Mouse (Mus musculus) lung, postnatal 0 days (tissue): ENCODE results near the gene Ankrd28. TPM values are rescaled to one million over a fixed set of nuclear protein-coding genes. Genes with fewer than 3 reads are reported as not detected.

Source experiments
- ATAC-seq: fragments of 200-750 bp; cut with Nextera tagmentation; 2 replicates; pipeline ENCODE4 v1.8.0; 2017; ENCODE audit warnings: moderate library complexity
- DNase-seq: peaks from one replicate; pipeline ENCODE4 v3.0.0-alpha.2; 2016; ENCODE audit warnings: low spot score
- H3K27ac ChIP-seq: fragments of 300-500 bp; sonication (generic); 2 replicates; pipeline ENCODE4 v1.5.1; 2014; ENCODE audit warnings: antibody characterized with exemption, mild to moderate bottlenecking, low read length, mixed read lengths
- H3K27me3 ChIP-seq: fragments of 300-500 bp; sonication (generic); replicated peaks from 2 replicates; pipeline ENCODE4 v1.6.1; 2014; ENCODE audit warnings: low read length, mixed read lengths; ENCODE audit not compliant: insufficient read depth
- H3K36me3 ChIP-seq: fragments of 300-500 bp; sonication (generic); 2 replicates; pipeline ENCODE4 v1.6.1; 2014; ENCODE audit warnings: low read length, mixed read lengths; ENCODE audit not compliant: insufficient read depth
- H3K4me1 ChIP-seq: fragments of 300-500 bp; sonication (generic); 2 replicates; pipeline ENCODE4 v1.6.1; 2014; ENCODE audit warnings: antibody characterized with exemption, low read depth, low read length, mixed read lengths; ENCODE audit not compliant: insufficient read depth
- H3K4me2 ChIP-seq: fragments of 300-500 bp; sonication (generic); replicated peaks from 2 replicates; pipeline ENCODE4 v1.6.1; 2014; ENCODE audit warnings: low read depth, mild to moderate bottlenecking, low read length, moderate library complexity, mixed read lengths
- H3K4me3 ChIP-seq: fragments of 300-500 bp; sonication (generic); 2 replicates; pipeline ENCODE4 v1.5.1; 2014; ENCODE audit warnings: low read depth, low read length
- H3K9ac ChIP-seq: fragments of 300-500 bp; sonication (generic); replicated peaks from 2 replicates; pipeline ENCODE4 v1.6.1; 2014; ENCODE audit warnings: low read depth, mild to moderate bottlenecking
- H3K9me3 ChIP-seq: fragments of 300-500 bp; sonication (generic); 2 replicates; pipeline ENCODE4 v1.6.1; 2016; ENCODE audit warnings: low read length, mixed read lengths
- CTCF ChIP-seq: IDR thresholded peaks from 2 replicates; pipeline ENCODE4 v1.5.1; 2016; ENCODE audit warnings: antibody characterized with exemption, mild to moderate bottlenecking
- EP300 ChIP-seq: IDR thresholded peaks from 2 replicates; pipeline ENCODE4 v1.6.1; 2016; ENCODE audit warnings: antibody characterized with exemption, mild to moderate bottlenecking, control low read depth
- WGBS: fragments of 180-500 bp; shearing (Covaris S2); extraction: QIAGEN DNeasy Blood & Tissue Kit; methylation state at CpG from one replicate; pipeline ENCODE4 v1.1.7; 2014; 5-methylcytosine and 5-hydroxymethylcytosine counted together
- polyA plus RNA-seq: library from polyadenylated mRNA; unstranded; fragments of >200 nt; fragmentation: Nextera tagmentation; extraction: Ambion mirVana; gene quantifications from 2 replicates; pipeline ENCODE4 v1.2.1, GENCODE M21; 2015

Gene Ankrd28
- polyA plus RNA-seq, 1 experiment from 2014 or later, result 3.8 TPM

DNA sequence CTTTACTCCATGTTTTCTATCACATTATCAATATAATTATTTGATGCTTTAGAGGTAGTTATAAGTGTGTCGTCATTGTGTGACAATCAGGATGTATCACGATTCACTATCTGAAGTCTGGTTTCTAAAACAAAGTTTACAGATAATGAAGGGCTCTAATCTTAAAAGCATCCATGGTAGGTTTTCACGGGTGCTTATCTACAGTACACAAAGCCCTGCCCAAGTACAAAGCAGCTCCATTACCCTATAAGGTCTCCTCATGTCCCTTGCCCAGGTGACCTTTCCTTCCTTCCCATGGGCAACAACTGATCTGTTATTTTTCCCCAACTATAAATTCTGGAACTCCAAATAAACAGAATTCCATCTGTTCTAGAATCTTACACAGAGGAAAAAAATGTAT is 87.9 kb downstream of the Ankrd28 start:
- Histone ChIP-seq H3K36me3 (no peaks in the 10 kb centered on the region; the same call in 1 of the 2 replicates), H3K4me3 (no peak overlapping the region), H3K4me1 (no peaks in the 10 kb centered on the region), H3K27ac (no peak overlapping the region), H3K27me3 (no peaks in the 10 kb centered on the region), H3K9ac (no peak overlapping the region), H3K9me3 (no peaks in the 10 kb centered on the region), H3K4me2 (no peak overlapping the region)
- DNase-seq (no peak), ATAC-seq (no peak)
- TF ChIP-seq EP300, result no peak
- 38% methylated on average over 3 of the region's 3 CpGs for whole genome bisulfite sequencing

DNA sequence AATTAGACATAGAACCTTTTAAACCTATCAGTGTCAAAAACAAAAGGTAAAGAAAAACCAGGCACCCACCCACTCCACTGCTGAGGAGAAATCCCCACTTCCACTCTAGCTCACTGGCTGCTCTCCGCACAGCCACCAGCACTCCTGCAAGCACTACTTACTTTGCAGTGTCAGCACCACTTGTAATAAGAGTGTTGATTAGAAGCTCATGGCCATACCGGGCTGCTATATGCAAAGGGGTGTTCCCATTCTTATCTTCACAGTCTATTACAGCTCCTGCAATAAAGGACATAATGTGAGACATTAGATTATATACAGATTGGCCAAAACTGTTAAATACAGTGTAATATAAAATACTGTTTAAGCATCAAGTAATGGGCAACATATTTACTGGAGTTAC is 95.6 kb downstream of the Ankrd28 start:
- no peaks in the 10 kb centered on the region for H3K4me1 ChIP-seq
- H3K9ac ChIP-seq, result no peak overlapping the region
- no peak overlapping the region for H3K4me3 ChIP-seq
- no peaks in the 10 kb centered on the region for H3K9me3 ChIP-seq
- no peaks in the 10 kb centered on the region for H3K27me3 ChIP-seq
- no peaks in the 10 kb centered on the region for H3K36me3 ChIP-seq
- no peak for DNase-seq
- ATAC-seq, result 0 out of 2 replicates have a peak, but pooled peaks have one; percentile 48
- no peak overlapping the region for H3K27ac ChIP-seq
- H3K4me2 ChIP-seq, result no peak overlapping the region
- 54% methylated on average over 2 of the region's 2 CpGs for WGBS
- TF ChIP-seq CTCF, result no peak
- TF ChIP-seq EP300, result no peak

DNA sequence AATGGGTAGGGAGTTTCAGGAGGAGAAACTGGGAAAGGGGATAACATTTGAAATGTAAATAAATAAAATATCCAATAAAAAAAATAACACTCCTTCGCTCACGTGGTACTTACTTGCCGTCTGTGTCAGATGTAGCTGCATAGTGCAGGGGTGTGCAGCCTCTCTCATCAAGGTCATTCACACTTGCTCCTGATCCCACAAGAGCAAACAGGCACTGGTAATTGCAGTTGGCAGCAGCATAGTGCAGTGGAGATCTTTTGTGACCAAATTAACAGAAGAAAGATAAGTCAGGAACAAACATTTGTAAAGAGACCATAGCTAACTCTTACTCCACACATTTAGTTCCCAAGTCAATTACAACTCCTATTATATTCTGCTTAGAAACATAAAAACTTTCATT is 102.9 kb downstream of the Ankrd28 start:
- Histone ChIP-seq H3K4me3 (no peak overlapping the region), H3K36me3 (peaks cover 6% of the 10 kb centered on the region; the same call in 1 of the 2 replicates), H3K4me2 (no peak overlapping the region), H3K4me1 (no peaks in the 10 kb centered on the region), H3K27ac (no peak overlapping the region), H3K27me3 (no peaks in the 10 kb centered on the region), H3K9ac (no peak overlapping the region), H3K9me3 (no peaks in the 10 kb centered on the region)
- TF ChIP-seq CTCF (no peak), EP300 (no peak)
- DNase-seq, result no peak
- no peak for ATAC-seq
- WGBS, result 77% methylated on average over 3 of the region's 3 CpGs

DNA sequence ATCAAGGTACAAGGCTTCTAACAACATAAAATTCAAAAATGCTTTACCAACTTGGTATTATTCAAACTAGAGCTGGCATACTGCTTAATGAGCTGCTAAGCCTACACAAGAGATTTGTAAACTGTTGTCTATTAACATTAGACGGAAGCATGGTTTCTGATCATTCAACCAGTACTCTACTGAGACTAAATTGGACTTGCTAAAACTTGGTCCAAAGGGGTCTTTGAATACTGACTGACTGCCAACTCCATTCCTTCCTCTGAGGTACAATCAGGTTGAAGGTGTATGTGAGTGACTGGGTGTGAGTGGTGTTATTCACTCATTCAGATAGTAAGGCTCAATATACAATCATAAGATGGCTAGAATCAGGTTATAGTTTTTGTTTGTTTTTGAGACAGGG is 107.7 kb downstream of the Ankrd28 start:
- no peaks in the 10 kb centered on the region for H3K9me3 ChIP-seq
- no peak for ATAC-seq
- H3K9ac ChIP-seq, result no peak overlapping the region
- H3K4me3 ChIP-seq, result no peak overlapping the region
- no peak overlapping the region for H3K4me2 ChIP-seq
- WGBS, result 78% methylated on average over 1 of the region's 1 CpGs
- no peak overlapping the region for H3K27ac ChIP-seq
- no peaks in the 10 kb centered on the region for H3K4me1 ChIP-seq
- no peak for TF ChIP-seq EP300
- no peak for TF ChIP-seq CTCF
- no peaks in the 10 kb centered on the region for H3K27me3 ChIP-seq
- DNase-seq, result no peak
- H3K36me3 ChIP-seq, result peaks cover 12% of the 10 kb centered on the region; the same call in 1 of the 2 replicates

DNA sequence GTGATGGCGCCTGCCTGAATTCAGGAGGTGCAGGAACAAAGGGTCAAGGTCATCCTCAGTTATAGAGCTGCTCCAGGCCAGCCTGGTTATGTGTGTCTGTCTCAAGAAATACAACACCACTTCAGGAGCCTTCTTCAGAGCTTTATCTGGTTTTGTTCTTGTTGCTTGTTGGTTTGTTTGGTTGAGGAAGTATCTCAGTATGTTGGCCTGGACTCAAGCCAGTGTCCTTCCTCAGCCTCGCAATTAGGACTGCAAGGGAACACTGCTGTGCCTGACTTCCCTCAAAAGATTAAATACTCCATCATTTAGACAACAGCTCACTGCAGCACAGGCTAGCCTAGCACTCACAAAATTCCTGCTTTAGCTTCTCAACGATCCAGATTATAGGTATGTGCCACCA is 109.2 kb downstream of the Ankrd28 start:
- ATAC-seq, result no peak
- DNase-seq, result no peak
- Histone ChIP-seq H3K27me3 (no peaks in the 10 kb centered on the region), H3K4me1 (no peaks in the 10 kb centered on the region), H3K4me2 (no peak overlapping the region), H3K9ac (no peak overlapping the region), H3K36me3 (0 out of 2 replicates have a peak, but pooled peaks cover 11% of the 10 kb centered on the region), H3K4me3 (no peak overlapping the region), H3K9me3 (no peaks in the 10 kb centered on the region), H3K27ac (no peak overlapping the region)
- TF ChIP-seq EP300 (no peak), CTCF (no peak)
- WGBS, result 66% methylated on average over 3 of the region's 3 CpGs

DNA sequence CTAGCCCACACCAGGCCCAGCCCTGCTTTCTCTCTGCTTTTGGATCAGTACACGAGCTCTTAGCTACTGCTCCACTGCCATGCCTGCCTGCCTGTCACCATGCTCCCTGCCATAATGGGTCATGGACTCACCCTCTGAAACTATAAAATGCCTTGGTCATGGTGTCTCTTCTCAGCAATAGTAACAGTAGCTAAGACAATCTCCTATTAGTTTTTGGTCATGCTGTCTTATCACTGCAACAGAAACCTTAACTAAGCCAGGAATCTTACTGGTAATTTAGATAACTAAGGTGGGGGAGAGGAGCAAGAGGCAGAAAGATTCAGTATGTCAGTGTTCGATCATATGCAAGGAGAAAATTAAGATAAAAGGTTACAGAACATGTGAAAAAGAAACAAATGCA is 112.1 kb downstream of the Ankrd28 start:
- Histone ChIP-seq H3K27ac (no peak overlapping the region), H3K9me3 (no peaks in the 10 kb centered on the region), H3K4me1 (no peaks in the 10 kb centered on the region), H3K36me3 (0 out of 2 replicates have a peak, but pooled peaks cover 17% of the 10 kb centered on the region), H3K9ac (no peak overlapping the region), H3K4me3 (no peak overlapping the region), H3K4me2 (no peak overlapping the region), H3K27me3 (no peaks in the 10 kb centered on the region)
- 93% methylated on average over 2 of the region's 2 CpGs for WGBS
- TF ChIP-seq EP300 (no peak), CTCF (no peak)
- DNase-seq (no peak), ATAC-seq (no peak)

DNA sequence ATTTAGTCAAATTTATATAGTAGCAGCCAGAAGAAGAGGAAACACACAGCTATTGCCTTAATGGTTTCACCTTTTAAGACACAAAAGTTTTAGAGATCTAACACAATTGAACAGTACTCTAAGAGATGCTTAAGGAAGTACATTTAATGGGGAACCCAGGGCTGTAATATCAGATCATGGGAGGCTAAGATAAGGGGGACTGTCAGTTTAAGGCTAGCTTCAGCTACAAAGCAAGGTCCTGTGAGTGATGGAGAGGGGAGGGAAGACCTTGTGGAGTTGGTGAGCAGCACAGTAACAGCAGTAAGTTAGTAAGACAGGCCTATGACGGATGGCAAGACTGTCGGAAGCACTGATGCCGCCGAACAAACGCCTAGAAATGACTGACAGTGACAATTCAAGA is 113.1 kb downstream of the Ankrd28 start:
- ATAC-seq (no peak), DNase-seq (no peak)
- no peak overlapping the region for H3K4me2 ChIP-seq
- H3K36me3 ChIP-seq, result 0 out of 2 replicates have a peak, but pooled peaks cover 17% of the 10 kb centered on the region
- H3K27me3 ChIP-seq, result no peaks in the 10 kb centered on the region
- H3K4me3 ChIP-seq, result no peak overlapping the region
- no peaks in the 10 kb centered on the region for H3K4me1 ChIP-seq
- no peaks in the 10 kb centered on the region for H3K9me3 ChIP-seq
- no peak overlapping the region for H3K9ac ChIP-seq
- 96% methylated on average over 5 of the region's 5 CpGs for WGBS
- no peak for TF ChIP-seq EP300
- no peak for TF ChIP-seq CTCF
- H3K27ac ChIP-seq, result no peak overlapping the region
